Mouse (Mus musculus) lung, adult 2 months (tissue): ENCODE measurements at regions not wholly inside any gene's neighbourhood (a gene's known extent, or its start where the extent isn't known, plus 50 kb on each side); places are given as distances from the start of the nearest gene placed in this dataset.

Experiments
- CTCF ChIP-seq: fragments of 200-500 bp; IDR thresholded peaks from 2 replicates; pipeline ENCODE4 v1.5.1; 2011; ENCODE audit warnings: mild to moderate bottlenecking, low read length, control low read depth; ENCODE audit not compliant: insufficient read depth
- POLR2A ChIP-seq: fragments of 200-500 bp; IDR thresholded peaks from 2 replicates; pipeline ENCODE4 v1.6.1; 2011; ENCODE audit warnings: low read depth, mild to moderate bottlenecking, control low read depth, low read length, borderline replicate concordance; ENCODE audit errors: extremely low read depth

- TF ChIP-seq CTCF (no peak), POLR2A (no peak)
These were observed 303.6 kb downstream of the Ets1 start for GRCm38 (mm10) chr9:32939626-32940025.
